Mouse (Mus musculus) midbrain, postnatal 0 days (tissue): ENCODE results near the gene Slx1b. TPM values are rescaled to one million over a fixed set of nuclear protein-coding genes. Genes with fewer than 3 reads are reported as not detected.

Source experiments
- ATAC-seq: fragments of 200-750 bp; cut with Nextera tagmentation; 2 replicates; pipeline ENCODE4 v1.8.0; 2017; ENCODE audit warnings: moderate number of reproducible peaks, mild to moderate bottlenecking, moderate TSS enrichment, moderate library complexity; ENCODE audit not compliant: low FRiP score
- DNase-seq: peaks from one replicate; pipeline ENCODE4 v3.0.0-alpha.2; 2015; ENCODE audit warnings: low spot score
- H3K27ac ChIP-seq: fragments of 300-500 bp; sonication (generic); 2 replicates; pipeline ENCODE4 v1.5.1; 2014; ENCODE audit warnings: low read depth, mild to moderate bottlenecking, low read length, mixed read lengths
- H3K27me3 ChIP-seq: fragments of 300-500 bp; sonication (generic); 2 replicates; pipeline ENCODE4 v1.6.1; 2014; ENCODE audit warnings: low read length, control low read depth, mixed read lengths; ENCODE audit not compliant: insufficient read depth
- H3K36me3 ChIP-seq: fragments of 300-500 bp; sonication (generic); 2 replicates; pipeline ENCODE4 v1.6.1; 2014; ENCODE audit warnings: low read length, control low read depth, mixed read lengths; ENCODE audit not compliant: insufficient read depth
- H3K4me1 ChIP-seq: fragments of 300-500 bp; sonication (generic); 2 replicates; pipeline ENCODE4 v1.6.1; 2014; ENCODE audit warnings: mild to moderate bottlenecking, control low read depth, antibody characterized with exemption, low read length, mixed read lengths; ENCODE audit not compliant: insufficient read depth
- H3K4me2 ChIP-seq: fragments of 300-500 bp; sonication (generic); 2 replicates; pipeline ENCODE4 v1.6.1; 2014; ENCODE audit warnings: low read depth, mild to moderate bottlenecking, low read length, mixed read lengths; ENCODE audit not compliant: poor library complexity, severe bottlenecking
- H3K4me3 ChIP-seq: fragments of 300-500 bp; sonication (generic); 2 replicates; pipeline ENCODE4 v1.5.1; 2014; ENCODE audit warnings: low read depth, mild to moderate bottlenecking, low read length, moderate library complexity
- H3K9ac ChIP-seq: fragments of 300-500 bp; sonication (generic); replicated peaks from 2 replicates; pipeline ENCODE4 v1.6.1; 2014; ENCODE audit warnings: mild to moderate bottlenecking, low read length, moderate library complexity, mixed read lengths; ENCODE audit not compliant: poor library complexity, severe bottlenecking
- H3K9me3 ChIP-seq: fragments of 300-500 bp; sonication (generic); 2 replicates; pipeline ENCODE4 v1.6.1; 2016; ENCODE audit warnings: low read length, control low read depth
- CTCF ChIP-seq: IDR thresholded peaks from 2 replicates; pipeline ENCODE4 v1.5.1; 2016; ENCODE audit warnings: antibody characterized with exemption, mild to moderate bottlenecking
- WGBS: fragments of 180-500 bp; shearing (Covaris S2); extraction: QIAGEN DNeasy Blood & Tissue Kit; methylation state at CpG from one replicate; pipeline ENCODE4 v1.1.7; 2014; 5-methylcytosine and 5-hydroxymethylcytosine counted together
- polyA plus RNA-seq: library from polyadenylated mRNA; unstranded; fragments of >200 nt; fragmentation: Nextera tagmentation; extraction: Ambion mirVana; gene quantifications from 2 replicates; pipeline ENCODE4 v1.2.1, GENCODE M21; 2015
- total RNA-seq: library from RNA; depleted of rRNA; stranded (reverse); fragments of >200 nt; gene quantifications from 2 replicates; pipeline ENCODE4 v1.2.3, GENCODE M21; 2014

Gene Slx1b
- total and polyA plus RNA-seq, 2 experiments from 2014 or later = 10.9 to 25.0 TPM

- no peak for ATAC-seq
- Histone ChIP-seq H3K9ac (no peak within 1 kb of the TSS), H3K27me3 (no peaks in the 10 kb centered on the region), H3K27ac (peak within 1 kb of the TSS; percentile 12; the same call in 1 of the 2 replicates), H3K9me3 (no peaks in the 10 kb centered on the region), H3K4me1 (no peaks in the 10 kb centered on the region), H3K4me3 (no peak within 1 kb of the TSS), H3K36me3 (peaks cover 16% of the 10 kb centered on the region), H3K4me2 (no peak within 1 kb of the TSS)
- no peak for TF ChIP-seq CTCF
- DNase-seq = no peak
- 86% methylated on average over 1 of the region's 1 CpGs for WGBS
Observed at GRCm38 (mm10) chr7:126676207-126676606, 19.4 kb downstream of the Slx1b start, which contains the start of gene Sult1a1. Sult1a1 (minus strand) TSS chr7:126676432.

DNA sequence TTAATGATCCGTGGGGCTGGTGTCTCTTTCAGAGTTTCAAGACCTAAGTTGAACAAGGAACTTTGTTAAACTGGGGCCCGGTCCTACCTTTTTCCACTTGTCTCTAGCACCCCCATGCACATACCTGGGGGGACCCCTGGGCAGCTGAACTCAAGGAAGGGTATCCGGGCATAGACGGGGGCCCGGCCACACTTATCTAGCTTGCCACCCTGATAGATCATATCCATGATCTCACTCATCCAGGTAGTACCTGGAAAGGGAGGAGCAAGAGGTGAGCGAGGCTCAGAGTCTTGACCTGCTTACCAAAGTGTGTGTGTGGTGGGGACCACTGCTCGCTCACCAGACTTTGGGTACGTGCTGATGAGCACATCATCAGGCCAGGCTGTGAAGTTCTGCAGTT, 20.5 kb downstream of the Slx1b start:
- Histone ChIP-seq H3K27me3 (no peaks in the 10 kb centered on the region), H3K4me3 (no peak overlapping the region), H3K9ac (no peak overlapping the region), H3K27ac (no peak overlapping the region), H3K9me3 (no peaks in the 10 kb centered on the region), H3K4me2 (no peak overlapping the region), H3K36me3 (peaks cover 26% of the 10 kb centered on the region), H3K4me1 (no peaks in the 10 kb centered on the region)
- ATAC-seq (no peak), DNase-seq (no peak)
- no peak for TF ChIP-seq CTCF
- WGBS = 94% methylated on average over 8 of the region's 8 CpGs

- ATAC-seq = no peak
- H3K9ac ChIP-seq = no peak overlapping the region
- H3K9me3 ChIP-seq = no peaks in the 10 kb centered on the region
- no peaks in the 10 kb centered on the region for H3K4me1 ChIP-seq
- H3K4me3 ChIP-seq = no peak overlapping the region
- TF ChIP-seq CTCF = no peak
- no peak overlapping the region for H3K27ac ChIP-seq
- WGBS = 95% methylated on average over 9 of the region's 9 CpGs
- no peaks in the 10 kb centered on the region for H3K27me3 ChIP-seq
- H3K36me3 ChIP-seq = peaks cover 33% of the 10 kb centered on the region
- DNase-seq = no peak
- no peak overlapping the region for H3K4me2 ChIP-seq
Observed at GRCm38 (mm10) chr7:126672111-126672510, 23.5 kb downstream of the Slx1b start.

- Histone ChIP-seq H3K27ac (no peak overlapping the region), H3K36me3 (peaks cover 40% of the 10 kb centered on the region), H3K9ac (no peak overlapping the region; the same call in 1 of the 2 replicates), H3K4me2 (no peak overlapping the region), H3K4me3 (no peak overlapping the region), H3K27me3 (no peaks in the 10 kb centered on the region), H3K4me1 (no peaks in the 10 kb centered on the region), H3K9me3 (no peaks in the 10 kb centered on the region)
- 97% methylated on average over 3 of the region's 3 CpGs for WGBS
- no peak for TF ChIP-seq CTCF
- ATAC-seq (no peak), DNase-seq (no peak)
Observed at GRCm38 (mm10) chr7:126670152-126670551, 25.4 kb downstream of the Slx1b start.

GRCm38 (mm10) chr7:126668452-126668851, 27.1 kb downstream of the Slx1b start:
- no peak for TF ChIP-seq CTCF
- no peak overlapping the region for H3K4me3 ChIP-seq
- no peak overlapping the region for H3K4me2 ChIP-seq
- no peaks in the 10 kb centered on the region for H3K27me3 ChIP-seq
- WGBS = 83% methylated on average over 5 of the region's 5 CpGs
- H3K9me3 ChIP-seq = no peaks in the 10 kb centered on the region
- peaks cover 46% of the 10 kb centered on the region for H3K36me3 ChIP-seq
- no peak overlapping the region for H3K27ac ChIP-seq
- no peaks in the 10 kb centered on the region for H3K4me1 ChIP-seq
- DNase-seq (no peak), ATAC-seq (no peak)
- H3K9ac ChIP-seq = no peak overlapping the region

- no peak overlapping the region for H3K27ac ChIP-seq
- no peaks in the 10 kb centered on the region for H3K4me1 ChIP-seq
- TF ChIP-seq CTCF = no peak
- 87% methylated on average over 9 of the region's 9 CpGs for WGBS
- no peaks in the 10 kb centered on the region for H3K27me3 ChIP-seq
- H3K4me2 ChIP-seq = no peak overlapping the region
- DNase-seq (no peak), ATAC-seq (no peak)
- H3K9ac ChIP-seq = no peak overlapping the region
- peaks cover 46% of the 10 kb centered on the region for H3K36me3 ChIP-seq
- no peaks in the 10 kb centered on the region for H3K9me3 ChIP-seq
- H3K4me3 ChIP-seq = no peak overlapping the region
Observed at GRCm38 (mm10) chr7:126667495-126668090, 28.0 kb downstream of the Slx1b start.
